Mouse (Mus musculus) olfactory bulb, adult 2 months (tissue): Measurements from ENCODE around the gene Xylt1.

Experiments
- CTCF ChIP-seq: fragments of 200-500 bp; IDR thresholded peaks from 2 replicates; pipeline ENCODE4 v1.5.1; 2012; ENCODE audit warnings: low read depth, mild to moderate bottlenecking, low read length, moderate library complexity; ENCODE audit not compliant: insufficient read depth
- POLR2A ChIP-seq: fragments of 200-500 bp; IDR thresholded peaks from 2 replicates; pipeline ENCODE4 v1.6.1; 2012; ENCODE audit warnings: mild to moderate bottlenecking, low read depth, low read length, moderate library complexity; ENCODE audit not compliant: insufficient read depth

DNA sequence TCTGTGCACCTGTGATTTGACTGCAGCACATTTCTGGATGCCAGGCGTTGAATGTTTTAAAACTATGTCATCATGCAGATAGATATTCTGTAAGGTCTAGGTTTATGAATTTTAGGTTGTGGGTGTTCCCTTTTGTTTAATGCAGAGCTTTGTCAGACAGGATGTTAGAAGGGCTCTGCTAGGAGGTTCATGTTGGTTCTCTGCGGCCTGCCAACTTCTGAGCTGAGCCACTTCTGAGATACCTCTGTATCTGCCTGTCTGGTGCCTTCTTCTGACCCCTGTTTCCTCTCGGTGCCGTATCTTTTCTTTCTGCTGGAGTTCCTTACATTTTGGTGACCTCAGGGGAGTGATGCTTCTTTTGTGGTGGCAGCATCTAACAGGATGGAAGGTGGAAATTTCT is 44.1 kb downstream of the Xylt1 start:
- TF ChIP-seq CTCF (no peak), POLR2A (no peak)
